Mouse (Mus musculus) liver, postnatal 0 days (tissue): ENCODE data around the gene Mrpl42. TPM values are rescaled to one million over a fixed set of nuclear protein-coding genes. Genes with fewer than 3 reads are reported as not detected.

ENCODE experiments used
- ATAC-seq: fragments of 200-750 bp; cut with Nextera tagmentation; 2 replicates; pipeline ENCODE4 v1.8.0; 2017; ENCODE audit warnings: mild to moderate bottlenecking, moderate library complexity
- DNase-seq: peaks from one replicate; pipeline ENCODE4 v3.0.0-alpha.2; 2016
- H3K27ac ChIP-seq: fragments of 300-500 bp; sonication (generic); 2 replicates; pipeline ENCODE4 v1.5.1; 2014; ENCODE audit warnings: antibody characterized with exemption, moderate library complexity, mild to moderate bottlenecking, low read depth
- H3K27me3 ChIP-seq: fragments of 300-500 bp; sonication (generic); 2 replicates; pipeline ENCODE4 v1.6.1; 2014; ENCODE audit warnings: low read length, control low read depth, mixed read lengths; ENCODE audit not compliant: insufficient read depth
- H3K36me3 ChIP-seq: fragments of 300-500 bp; sonication (generic); replicated peaks from 2 replicates; pipeline ENCODE4 v1.6.1; 2014; ENCODE audit warnings: mild to moderate bottlenecking, control low read depth, low read length, moderate library complexity, mixed read lengths; ENCODE audit not compliant: insufficient read depth
- H3K4me1 ChIP-seq: fragments of 300-500 bp; sonication (generic); 2 replicates; pipeline ENCODE4 v1.6.1; 2014; ENCODE audit warnings: antibody characterized with exemption, mild to moderate bottlenecking, control low read depth; ENCODE audit not compliant: insufficient read depth
- H3K4me2 ChIP-seq: fragments of 300-500 bp; sonication (generic); 2 replicates; pipeline ENCODE4 v1.6.1; 2014; ENCODE audit warnings: low read depth, mild to moderate bottlenecking, low read length, moderate library complexity, mixed read lengths
- H3K4me3 ChIP-seq: fragments of 300-500 bp; sonication (generic); 2 replicates; pipeline ENCODE4 v1.5.1; 2014; ENCODE audit warnings: low read depth, low read length
- H3K9ac ChIP-seq: fragments of 300-500 bp; sonication (generic); replicated peaks from 2 replicates; pipeline ENCODE4 v1.6.1; 2014; ENCODE audit warnings: mild to moderate bottlenecking, moderate library complexity
- H3K9me3 ChIP-seq: fragments of 300-500 bp; sonication (generic); 2 replicates; pipeline ENCODE4 v1.6.1; 2016; ENCODE audit warnings: mild to moderate bottlenecking, control low read depth, low read length, mixed read lengths
- CTCF ChIP-seq: sonication (generic); IDR thresholded peaks from 2 replicates; pipeline ENCODE4 v1.5.1; 2016; ENCODE audit warnings: antibody characterized with exemption, low read depth
- EP300 ChIP-seq: IDR thresholded peaks from 2 replicates; pipeline ENCODE4 v1.6.1; 2016; ENCODE audit warnings: antibody characterized with exemption, low read depth, mild to moderate bottlenecking
- WGBS: fragments of 180-500 bp; shearing (Covaris S2); extraction: QIAGEN DNeasy Blood & Tissue Kit; methylation state at CpG from one replicate; pipeline ENCODE4 v1.1.7; 2014; ENCODE audit not compliant: insufficient replicate concordance; 5-methylcytosine and 5-hydroxymethylcytosine counted together
- polyA plus RNA-seq: library from polyadenylated mRNA; unstranded; fragments of >200 nt; fragmentation: Nextera tagmentation; extraction: Ambion mirVana; gene quantifications from 2 replicates; pipeline ENCODE4 v1.2.1, GENCODE M21; 2015

Mrpl42 gene
- polyA plus RNA-seq, 1 experiment from 2014 or later, result 163 TPM

GRCm38 (mm10) chr10:95525037-95525675, 23.4 kb upstream of the Mrpl42 start:
- Histone ChIP-seq H3K27me3 (no peaks in the 10 kb centered on the region), H3K4me3 (no peak overlapping the region), H3K9me3 (no peaks in the 10 kb centered on the region), H3K27ac (no peak overlapping the region; the same call in 1 of the 2 replicates), H3K4me2 (no peak overlapping the region), H3K4me1 (peaks cover 13% of the 10 kb centered on the region), H3K36me3 (peaks cover 3% of the 10 kb centered on the region; the same call in 1 of the 2 replicates), H3K9ac (no peak overlapping the region)
- WGBS, result 72% methylated on average over 6 of the region's 6 CpGs
- no peak for TF ChIP-seq EP300
- no peak for TF ChIP-seq CTCF
- ATAC-seq, result no peak
- DNase-seq, result no peak

- no peak for TF ChIP-seq EP300
- TF ChIP-seq CTCF, result no peak
Observed at GRCm38 (mm10) chr10:95517656-95518055, 15.9 kb upstream of the Mrpl42 start.

GRCm38 (mm10) chr10:95515293-95515931, 13.7 kb upstream of the Mrpl42 start:
- DNase-seq (peak; percentile 70), ATAC-seq (peak; percentile 55)
- under 1% methylated on average over 55 of the region's 80 CpGs for WGBS
- TF ChIP-seq CTCF, result no peak
- TF ChIP-seq EP300, result no peak
- peaks cover 15% of the 10 kb centered on the region for H3K4me1 ChIP-seq
- H3K27me3 ChIP-seq, result no peaks in the 10 kb centered on the region
- H3K9ac ChIP-seq, result peak overlapping the region; percentile 96
- peak overlapping the region; percentile 95 for H3K27ac ChIP-seq
- H3K9me3 ChIP-seq, result no peaks in the 10 kb centered on the region
- H3K4me2 ChIP-seq, result peak overlapping the region; percentile 72
- no peaks in the 10 kb centered on the region for H3K36me3 ChIP-seq
- peak overlapping the region; percentile 96 for H3K4me3 ChIP-seq

More at GRCm38 (mm10) chr10:95517656-95518055, 15.9 kb upstream of the Mrpl42 start:
- H3K4me3 ChIP-seq, result no peak overlapping the region
- 90% methylated on average over 6 of the region's 6 CpGs for WGBS
- peaks cover 15% of the 10 kb centered on the region for H3K4me1 ChIP-seq
- H3K9me3 ChIP-seq, result no peaks in the 10 kb centered on the region
- H3K36me3 ChIP-seq, result peaks cover 3% of the 10 kb centered on the region; the same call in 1 of the 2 replicates
- no peak for ATAC-seq
- no peak overlapping the region for H3K9ac ChIP-seq
- no peaks in the 10 kb centered on the region for H3K27me3 ChIP-seq
- no peak for DNase-seq
- no peak overlapping the region for H3K4me2 ChIP-seq
- no peak overlapping the region for H3K27ac ChIP-seq

GRCm38 (mm10) chr10:95514656-95515292, 13.0 kb upstream of the Mrpl42 start, which contains the start of gene Ube2n:
TSS of gene Ube2n (plus strand) at chr10:95515145.
- no peaks in the 10 kb centered on the region for H3K9me3 ChIP-seq
- peak within 1 kb of the TSS; percentile 95 for H3K27ac ChIP-seq
- peak within 1 kb of the TSS; percentile 96 for H3K4me3 ChIP-seq
- H3K4me1 ChIP-seq, result peaks cover 12% of the 10 kb centered on the region
- peak within 1 kb of the TSS; percentile 72 for H3K4me2 ChIP-seq
- TF ChIP-seq EP300, result no peak
- no peak for TF ChIP-seq CTCF
- peak within 1 kb of the TSS; percentile 96 for H3K9ac ChIP-seq
- peak; percentile 97 for DNase-seq
- WGBS, result under 1% methylated on average over 69 of the region's 81 CpGs
- no peaks in the 10 kb centered on the region for H3K27me3 ChIP-seq
- no peaks in the 10 kb centered on the region for H3K36me3 ChIP-seq
- ATAC-seq, result peak; percentile 94

- Histone ChIP-seq H3K4me3 (peak overlapping the region; percentile 96), H3K9me3 (no peaks in the 10 kb centered on the region), H3K4me1 (peaks cover 6% of the 10 kb centered on the region), H3K4me2 (peak overlapping the region; percentile 72), H3K36me3 (no peaks in the 10 kb centered on the region), H3K27me3 (no peaks in the 10 kb centered on the region), H3K27ac (peak overlapping the region; percentile 95), H3K9ac (peak overlapping the region; percentile 96)
- ATAC-seq (no peak), DNase-seq (no peak)
- TF ChIP-seq CTCF (no peak), EP300 (no peak)
- WGBS, result 29% methylated on average over 15 of the region's 15 CpGs
Observed at GRCm38 (mm10) chr10:95513768-95514556, 12.2 kb upstream of the Mrpl42 start.
